Mouse (Mus musculus) lung, embryonic 14.5 days (tissue): Measurements from ENCODE around the gene Gm26661. TPM values are rescaled to one million over a fixed set of nuclear protein-coding genes. Genes with fewer than 3 reads are reported as not detected.

Experiments used
- ATAC-seq: fragments of 200-750 bp; cut with Nextera tagmentation; 2 replicates; pipeline ENCODE4 v1.8.0; 2017; ENCODE audit warnings: mild to moderate bottlenecking, moderate TSS enrichment, moderate library complexity; ENCODE audit not compliant: insufficient read depth
- DNase-seq: peaks from one replicate; pipeline ENCODE4 v3.0.0-alpha.2; 2015
- H3K27ac ChIP-seq: fragments of 300-500 bp; sonication (generic); 2 replicates; pipeline ENCODE4 v1.5.1; 2014; ENCODE audit warnings: low read depth, mild to moderate bottlenecking, moderate library complexity
- H3K27me3 ChIP-seq: fragments of 300-500 bp; sonication (generic); 2 replicates; pipeline ENCODE4 v1.6.1; 2014; ENCODE audit warnings: low read length, control low read depth; ENCODE audit not compliant: insufficient read depth
- H3K36me3 ChIP-seq: fragments of 300-500 bp; sonication (generic); 2 replicates; pipeline ENCODE4 v1.6.1; 2014; ENCODE audit warnings: control low read depth; ENCODE audit not compliant: insufficient read depth
- H3K4me1 ChIP-seq: fragments of 300-500 bp; sonication (generic); 2 replicates; pipeline ENCODE4 v1.6.1; 2014; ENCODE audit warnings: antibody characterized with exemption, control low read depth; ENCODE audit not compliant: insufficient read depth
- H3K4me2 ChIP-seq: fragments of 300-500 bp; sonication (generic); 2 replicates; pipeline ENCODE4 v1.6.1; 2014; ENCODE audit warnings: mild to moderate bottlenecking
- H3K4me3 ChIP-seq: fragments of 300-500 bp; sonication (generic); 2 replicates; pipeline ENCODE4 v1.5.1; 2014; ENCODE audit warnings: low read depth, low read length
- H3K9ac ChIP-seq: fragments of 300-500 bp; sonication (generic); 2 replicates; pipeline ENCODE4 v1.6.1; 2014
- H3K9me3 ChIP-seq: fragments of 300-500 bp; sonication (generic); 2 replicates; pipeline ENCODE4 v1.6.1; 2016; ENCODE audit warnings: low read depth, low read length, control low read depth
- CTCF ChIP-seq: IDR thresholded peaks from 2 replicates; pipeline ENCODE4 v1.5.1; 2016; ENCODE audit warnings: antibody characterized with exemption, low read depth
- WGBS: fragments of 180-500 bp; shearing (Covaris S2); extraction: QIAGEN DNeasy Blood & Tissue Kit; methylation state at CpG from one replicate; pipeline ENCODE4 v1.1.7; 2014; 5-methylcytosine and 5-hydroxymethylcytosine counted together
- polyA plus RNA-seq: library from polyadenylated mRNA; unstranded; fragments of >200 nt; fragmentation: Nextera tagmentation; extraction: Ambion mirVana; gene quantifications from 2 replicates; pipeline ENCODE4 v1.2.1, GENCODE M21; 2014

The Gm26661 gene
- polyA plus RNA-seq, 1 experiment from 2014 or later: not detected

- H3K4me1 ChIP-seq: no peaks in the 10 kb centered on the region
- TF ChIP-seq CTCF: no peak
- WGBS: 59% methylated on average over 4 of the region's 4 CpGs
- H3K9me3 ChIP-seq: no peaks in the 10 kb centered on the region
- H3K27ac ChIP-seq: no peak overlapping the region
- DNase-seq: no peak
- H3K36me3 ChIP-seq: no peaks in the 10 kb centered on the region
- H3K4me3 ChIP-seq: no peak overlapping the region
- ATAC-seq: no peak
- H3K4me2 ChIP-seq: no peak overlapping the region
- no peaks in the 10 kb centered on the region for H3K27me3 ChIP-seq
- H3K9ac ChIP-seq: no peak overlapping the region
Measured at GRCm38 (mm10) chr14:7807711-7808110, 16.3 kb downstream of the Gm26661 start.

GRCm38 (mm10) chr14:7808501-7808981, 17.2 kb downstream of the Gm26661 start:
- DNase-seq: no peak
- Histone ChIP-seq H3K27me3 (no peaks in the 10 kb centered on the region), H3K9me3 (no peaks in the 10 kb centered on the region), H3K4me3 (no peak overlapping the region), H3K4me2 (no peak overlapping the region), H3K4me1 (no peaks in the 10 kb centered on the region), H3K36me3 (no peaks in the 10 kb centered on the region), H3K9ac (no peak overlapping the region), H3K27ac (no peak overlapping the region; the same call in 1 of the 2 replicates)
- ATAC-seq: no peak
- TF ChIP-seq CTCF: no peak
- 59% methylated on average over 11 of the region's 11 CpGs for WGBS

- Histone ChIP-seq H3K36me3 (no peaks in the 10 kb centered on the region), H3K4me1 (no peaks in the 10 kb centered on the region), H3K9me3 (no peaks in the 10 kb centered on the region), H3K9ac (no peak overlapping the region), H3K4me3 (no peak overlapping the region), H3K4me2 (no peak overlapping the region), H3K27ac (no peak overlapping the region), H3K27me3 (no peaks in the 10 kb centered on the region)
- TF ChIP-seq CTCF: no peak
- WGBS: 62% methylated on average over 12 of the region's 12 CpGs
- ATAC-seq: peak; percentile 69; the same call in 1 of the 2 replicates
- DNase-seq: peak; percentile 43
Measured at GRCm38 (mm10) chr14:7809043-7809955, 17.9 kb downstream of the Gm26661 start.

DNA sequence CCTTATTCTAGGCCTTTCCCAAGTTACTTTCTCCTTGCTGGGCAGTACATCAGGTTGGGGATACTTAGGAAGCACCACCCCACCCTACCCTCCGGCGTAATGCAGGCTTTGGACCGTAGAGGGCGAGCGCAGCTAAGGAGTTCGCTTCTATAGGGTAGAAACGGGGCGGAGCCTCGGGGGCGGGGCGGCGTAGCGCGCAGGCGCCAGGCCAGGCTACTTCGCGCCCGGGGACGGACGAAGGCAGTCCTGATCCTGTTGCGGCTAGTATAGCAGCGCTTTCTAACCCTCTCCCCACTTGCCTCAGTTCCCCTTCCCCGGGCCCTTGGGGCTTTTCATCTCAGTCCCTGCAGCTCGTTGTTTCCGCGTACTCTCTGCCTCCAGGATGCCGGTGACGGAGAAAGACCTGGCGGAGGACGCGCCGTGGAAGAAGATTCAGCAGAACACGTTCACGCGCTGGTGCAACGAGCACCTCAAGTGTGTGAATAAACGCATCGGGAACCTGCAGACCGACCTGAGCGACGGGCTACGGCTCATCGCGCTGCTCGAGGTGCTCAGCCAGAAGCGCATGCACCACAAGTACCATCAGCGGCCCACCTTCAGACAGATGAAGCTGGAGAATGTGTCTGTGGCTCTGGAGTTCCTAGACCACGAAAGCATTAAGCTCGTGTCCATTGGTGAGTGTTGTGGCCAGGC, 26.5 kb downstream of the Gm26661 start, which contains the start of gene Flnb:
Gene Flnb, plus strand, starts transcription at position 188 of the 693 bp plus-strand sequence.
- Histone ChIP-seq H3K9ac (peak within 1 kb of the TSS; percentile 72), H3K27ac (0 out of 2 replicates have a peak within 1 kb of the TSS, but pooled peaks have one; percentile 55), H3K36me3 (no peaks in the 10 kb centered on the region), H3K27me3 (no peaks in the 10 kb centered on the region), H3K4me3 (peak within 1 kb of the TSS; percentile 70), H3K4me2 (peak within 1 kb of the TSS; percentile 93), H3K4me1 (peaks cover 18% of the 10 kb centered on the region), H3K9me3 (no peaks in the 10 kb centered on the region)
- under 1% methylated on average over 49 of the region's 49 CpGs for WGBS
- ATAC-seq: peak; percentile 95
- peak; percentile 98 for DNase-seq
- peak; percentile 96 for TF ChIP-seq CTCF

- no peaks in the 10 kb centered on the region for H3K27me3 ChIP-seq
- peak overlapping the region; percentile 70 for H3K4me3 ChIP-seq
- H3K9me3 ChIP-seq: no peaks in the 10 kb centered on the region
- peaks cover 18% of the 10 kb centered on the region for H3K4me1 ChIP-seq
- H3K4me2 ChIP-seq: peak overlapping the region; percentile 93
- H3K36me3 ChIP-seq: no peaks in the 10 kb centered on the region
- WGBS: under 1% methylated on average over 36 of the region's 36 CpGs
- peak overlapping the region; percentile 72 for H3K9ac ChIP-seq
- no peak for TF ChIP-seq CTCF
- ATAC-seq (peak; percentile 25; the same call in 1 of the 2 replicates), DNase-seq (peak; percentile 37)
- H3K27ac ChIP-seq: 0 out of 2 replicates have a peak overlapping the region, but pooled peaks have one; percentile 8
Measured at GRCm38 (mm10) chr14:7818463-7819121, 27.2 kb downstream of the Gm26661 start.

- peak; percentile 49 for DNase-seq
- Histone ChIP-seq H3K27ac (no peak overlapping the region), H3K4me1 (peaks cover 18% of the 10 kb centered on the region), H3K27me3 (no peaks in the 10 kb centered on the region), H3K9me3 (no peaks in the 10 kb centered on the region), H3K4me3 (peak overlapping the region; percentile 70), H3K36me3 (no peaks in the 10 kb centered on the region), H3K9ac (peak overlapping the region; percentile 72; the same call in 1 of the 2 replicates), H3K4me2 (peak overlapping the region; percentile 93)
- 58% methylated on average over 5 of the region's 5 CpGs for WGBS
- no peak for ATAC-seq
- TF ChIP-seq CTCF: no peak
Measured at GRCm38 (mm10) chr14:7819446-7819845, 28.1 kb downstream of the Gm26661 start.
